Mouse (Mus musculus) G1E (cell line): ENCODE measurements at regions not wholly inside any gene's neighbourhood (a gene's known extent, or its start where the extent isn't known, plus 50 kb on each side); places are given as distances from the start of the nearest gene placed in this dataset.

Source experiments
- ATAC-seq: 2 replicates; pipeline ENCODE4 v1.8.0; 2016; ENCODE audit warnings: mild to moderate bottlenecking; ENCODE audit not compliant: insufficient number of reproducible peaks, poor library complexity, low FRiP score, severe bottlenecking; ENCODE audit errors: extremely low read depth
- DNase-seq: peaks from one replicate; pipeline ENCODE4 v3.0.0; 2012; ENCODE audit warnings: low spot score
- H3K27me3 ChIP-seq: 2 replicates; pipeline ENCODE4 v1.6.1; 2012; ENCODE audit warnings: mild to moderate bottlenecking, low read length, inconsistent platforms; ENCODE audit not compliant: insufficient read depth
- H3K36me3 ChIP-seq: replicated peaks from 2 replicates; pipeline ENCODE3; 2012; ENCODE audit warnings: mild to moderate bottlenecking, inconsistent platforms
- H3K4me1 ChIP-seq: 2 replicates; pipeline ENCODE4 v1.6.1; 2012; ENCODE audit warnings: low read depth, low read length, inconsistent platforms, mixed read lengths; ENCODE audit not compliant: insufficient read depth
- H3K4me3 ChIP-seq: 2 replicates; pipeline ENCODE4 v1.5.1; 2012; ENCODE audit warnings: low read depth, mild to moderate bottlenecking, inconsistent platforms, low read length, moderate library complexity, mixed read lengths
- H3K9me3 ChIP-seq: replicated peaks from 2 replicates; pipeline ENCODE4 v1.6.1; 2012; ENCODE audit warnings: inconsistent platforms
- CTCF ChIP-seq: IDR thresholded peaks from 2 replicates; pipeline ENCODE4 v1.5.1; 2012; ENCODE audit warnings: low read depth, low read length, inconsistent platforms, mixed read lengths
- GATA1 ChIP-seq: IDR thresholded peaks from 2 replicates; pipeline ENCODE4 v1.6.1; 2012; ENCODE audit warnings: borderline replicate concordance, low read length, inconsistent platforms, mixed read lengths
- GATA2 ChIP-seq: IDR thresholded peaks from 2 replicates; pipeline ENCODE4 v1.6.1; 2012; ENCODE audit warnings: low read depth, low read length, inconsistent platforms, borderline replicate concordance
- POLR2AphosphoS5 ChIP-seq: IDR thresholded peaks from 2 replicates; pipeline ENCODE4 v1.6.1; 2012; ENCODE audit warnings: low read depth, low read length, inconsistent platforms; ENCODE audit not compliant: insufficient replicate concordance
- TAL1 ChIP-seq: conservative IDR thresholded peaks from 2 replicates; pipeline ENCODE4 v1.6.1; 2012; ENCODE audit warnings: low read depth, low read length, inconsistent platforms, mixed read lengths

DNA sequence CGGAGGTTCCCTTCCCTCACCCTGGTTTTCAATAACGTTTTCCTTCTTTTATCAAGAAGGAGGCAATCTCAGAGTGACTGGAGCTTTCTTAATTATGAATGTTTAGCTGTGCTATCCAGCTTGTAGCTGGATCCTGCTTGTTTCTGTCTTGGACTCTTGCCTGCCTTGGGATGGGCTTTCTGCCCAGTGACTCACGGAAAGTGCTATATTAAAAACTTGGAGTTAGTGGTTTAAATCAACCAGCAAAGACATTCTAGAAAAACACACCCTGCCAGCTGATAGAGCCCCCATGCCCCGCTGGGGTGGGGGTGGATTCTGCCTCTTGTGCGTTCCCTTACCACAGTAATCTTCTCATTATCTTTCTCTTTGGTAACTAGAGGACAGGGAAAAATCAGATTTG is 184.2 kb downstream of the Bcl2l11 start:
- Histone ChIP-seq H3K27me3 (peaks cover 14% of the 10 kb centered on the region), H3K36me3 (no peaks in the 10 kb centered on the region), H3K4me3 (no peak overlapping the region), H3K4me1 (no peaks in the 10 kb centered on the region), H3K9me3 (no peaks in the 10 kb centered on the region)
- TF ChIP-seq TAL1, result no peak
- no peak for DNase-seq
- no peak for ATAC-seq

DNA sequence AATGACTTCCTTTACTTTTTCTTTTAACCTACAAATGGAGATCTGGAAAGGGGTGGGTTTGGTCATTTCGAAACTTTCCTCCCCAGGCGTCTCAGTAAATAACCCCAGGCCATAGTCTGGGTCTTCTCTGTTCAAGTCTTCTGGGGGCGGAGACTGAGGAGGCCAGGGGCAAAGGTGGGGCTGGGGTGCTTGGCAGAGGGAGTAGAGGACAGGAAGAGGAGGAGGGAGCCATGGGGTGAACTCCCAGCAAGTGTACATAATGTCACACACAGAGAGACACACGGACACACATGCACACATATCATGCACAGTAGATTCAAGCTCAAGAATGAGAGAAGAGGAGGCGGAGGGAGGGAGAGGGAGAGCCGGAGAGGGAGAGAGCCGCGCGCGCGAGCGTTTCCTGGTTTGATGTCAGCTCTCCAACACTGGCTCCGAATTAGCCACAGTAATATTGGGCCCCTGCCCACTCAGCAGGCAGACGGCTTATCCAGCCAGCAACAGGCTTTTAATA is 186.3 kb downstream of the Bcl2l11 start:
- peaks cover 11% of the 10 kb centered on the region for H3K27me3 ChIP-seq
- no peaks in the 10 kb centered on the region for H3K36me3 ChIP-seq
- H3K4me1 ChIP-seq, result no peaks in the 10 kb centered on the region
- H3K4me3 ChIP-seq, result no peak overlapping the region
- no peak for TF ChIP-seq GATA2
- no peak for TF ChIP-seq GATA1
- no peak for TF ChIP-seq CTCF
- no peak for TF ChIP-seq TAL1
- TF ChIP-seq POLR2AphosphoS5, result no peak
- ATAC-seq (no peak), DNase-seq (no peak)
- H3K9me3 ChIP-seq, result no peaks in the 10 kb centered on the region

DNA sequence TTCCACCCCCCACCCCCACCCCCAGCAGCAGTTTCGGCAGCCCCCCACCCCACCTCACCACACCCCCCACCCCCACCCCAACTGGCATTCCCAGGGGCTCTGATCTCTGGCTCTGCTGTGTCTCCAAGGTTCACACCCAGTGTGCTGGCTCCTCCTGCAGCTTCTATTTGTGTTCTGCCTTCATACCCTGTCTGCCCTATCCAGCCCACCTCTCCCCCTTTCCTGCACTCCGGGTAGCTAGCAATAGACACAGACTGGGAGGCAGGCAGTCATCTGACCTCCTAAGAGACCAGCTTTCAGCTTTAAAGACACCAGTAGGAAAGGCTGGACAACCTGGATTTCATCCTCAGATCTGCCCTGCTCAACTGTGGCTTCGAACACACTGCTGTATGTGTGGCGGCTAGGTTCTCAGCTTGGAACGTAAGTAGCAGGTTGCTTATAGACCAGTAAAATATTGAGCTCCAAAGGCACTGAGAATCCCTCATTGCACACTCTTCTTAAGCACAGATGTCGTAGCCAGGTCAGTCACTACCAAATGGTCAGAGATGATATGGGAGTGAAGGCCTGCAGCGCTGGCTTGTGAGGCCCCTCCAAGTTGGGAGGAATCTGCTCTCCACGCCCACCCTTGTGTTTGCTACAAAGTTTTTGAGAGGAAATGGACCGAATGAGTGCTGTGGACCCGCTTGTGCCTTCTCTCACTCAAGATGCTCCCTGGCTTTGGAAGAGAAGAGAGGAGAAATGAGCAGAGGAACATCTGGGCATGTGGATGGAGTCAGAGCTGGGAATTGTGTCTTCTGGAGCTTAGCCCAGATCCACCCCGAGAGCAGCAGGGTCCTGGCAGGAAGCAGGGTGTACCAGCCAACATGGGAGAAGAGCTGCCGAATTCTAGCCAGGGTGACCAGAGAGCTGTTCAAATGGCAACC is 187.1 kb downstream of the Bcl2l11 start:
- no peak for DNase-seq
- ATAC-seq, result no peak
- Histone ChIP-seq H3K36me3 (no peaks in the 10 kb centered on the region), H3K4me1 (no peaks in the 10 kb centered on the region), H3K4me3 (no peak overlapping the region), H3K9me3 (no peaks in the 10 kb centered on the region), H3K27me3 (peaks cover 11% of the 10 kb centered on the region)
- TF ChIP-seq CTCF, result no peak
- no peak for TF ChIP-seq TAL1
- TF ChIP-seq POLR2AphosphoS5, result no peak
- no peak for TF ChIP-seq GATA2
- TF ChIP-seq GATA1, result no peak

DNA sequence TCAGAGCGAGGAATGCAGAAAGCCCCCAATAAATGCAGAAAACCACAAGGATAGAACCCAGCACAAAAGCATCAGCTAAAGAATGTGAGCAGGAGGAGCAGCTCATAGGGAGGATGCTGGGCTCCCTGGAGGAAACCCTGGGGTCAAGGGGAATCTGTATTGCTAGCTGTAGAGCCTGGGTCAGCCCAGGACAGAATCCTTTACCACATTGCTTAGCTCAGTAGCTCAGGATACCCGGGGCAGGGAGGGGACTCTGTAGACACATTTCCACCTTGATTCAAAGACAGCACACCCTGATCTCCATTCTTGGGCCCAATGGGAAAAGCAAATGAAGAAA is 187.7 kb downstream of the Bcl2l11 start:
- ATAC-seq (no peak), DNase-seq (no peak)
- Histone ChIP-seq H3K9me3 (no peaks in the 10 kb centered on the region), H3K4me3 (no peak overlapping the region), H3K36me3 (no peaks in the 10 kb centered on the region), H3K4me1 (0 out of 2 replicates have a peak, but pooled peaks cover 4% of the 10 kb centered on the region), H3K27me3 (peaks cover 11% of the 10 kb centered on the region)
- TF ChIP-seq GATA2, result no peak
- TF ChIP-seq GATA1, result no peak
- no peak for TF ChIP-seq POLR2AphosphoS5
- no peak for TF ChIP-seq CTCF
- no peak for TF ChIP-seq TAL1

DNA sequence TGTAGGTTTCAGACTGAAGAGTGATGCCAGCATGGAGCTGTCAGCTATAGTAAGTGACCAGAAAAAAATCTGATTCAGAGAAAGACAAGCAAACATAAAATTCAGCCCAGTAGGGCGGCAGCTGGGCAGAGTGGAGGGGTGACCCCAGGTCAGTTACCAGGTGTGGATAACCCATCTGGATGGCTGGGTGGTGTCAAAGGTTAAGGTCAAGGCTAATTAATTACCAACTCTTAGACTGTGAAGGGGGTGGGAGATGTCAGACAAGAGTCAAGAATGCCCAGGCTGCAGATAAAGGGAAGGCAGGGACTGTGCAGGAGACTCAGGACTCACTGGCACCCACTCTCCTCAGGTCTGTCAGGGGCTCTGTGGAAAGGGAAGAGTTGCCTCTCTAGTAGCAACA is 188.1 kb downstream of the Bcl2l11 start:
- DNase-seq (no peak), ATAC-seq (no peak)
- Histone ChIP-seq H3K36me3 (no peaks in the 10 kb centered on the region), H3K27me3 (peaks cover 11% of the 10 kb centered on the region), H3K9me3 (no peaks in the 10 kb centered on the region), H3K4me3 (no peak overlapping the region), H3K4me1 (0 out of 2 replicates have a peak, but pooled peaks cover 4% of the 10 kb centered on the region)
- TF ChIP-seq TAL1 (no peak), POLR2AphosphoS5 (no peak), GATA1 (no peak), GATA2 (no peak), CTCF (no peak)

DNA sequence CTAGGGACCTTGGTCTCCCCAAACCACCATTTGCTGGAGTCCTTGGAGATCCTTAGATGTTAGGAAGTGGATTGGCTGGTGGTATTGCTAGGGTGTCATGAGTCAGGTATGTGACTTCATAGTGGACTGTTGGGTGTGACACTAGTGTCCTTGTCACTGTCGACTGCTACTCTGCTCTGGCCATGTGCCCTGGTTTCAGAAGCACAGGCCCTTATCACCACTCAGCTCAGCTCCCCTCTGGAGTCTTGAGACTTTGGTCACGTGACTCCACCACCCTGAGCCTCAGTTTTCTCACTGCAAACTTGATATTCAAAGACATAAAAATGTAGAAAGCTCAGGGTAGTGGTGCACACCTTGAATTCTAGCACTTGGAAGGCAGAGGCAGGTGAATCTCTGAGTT is 190.7 kb downstream of the Bcl2l11 start:
- Histone ChIP-seq H3K4me3 (no peak overlapping the region), H3K27me3 (peaks cover 9% of the 10 kb centered on the region), H3K4me1 (0 out of 2 replicates have a peak, but pooled peaks cover 4% of the 10 kb centered on the region)

More for the DNA sequence above, 190.7 kb downstream of the Bcl2l11 start:
- H3K36me3 ChIP-seq, result no peaks in the 10 kb centered on the region
- no peaks in the 10 kb centered on the region for H3K9me3 ChIP-seq
- TF ChIP-seq CTCF, result no peak
- no peak for TF ChIP-seq TAL1
- no peak for TF ChIP-seq POLR2AphosphoS5
- TF ChIP-seq GATA2, result no peak
- DNase-seq, result no peak
- ATAC-seq, result no peak
